Mouse (Mus musculus) G1E (cell line): ENCODE results near the gene Nop58.

Experiments
- CTCF ChIP-seq: IDR thresholded peaks from 2 replicates; pipeline ENCODE4 v1.5.1; 2012; ENCODE audit warnings: low read depth, low read length, inconsistent platforms, mixed read lengths
- GATA1 ChIP-seq: IDR thresholded peaks from 2 replicates; pipeline ENCODE4 v1.6.1; 2012; ENCODE audit warnings: borderline replicate concordance, low read length, inconsistent platforms, mixed read lengths
- GATA2 ChIP-seq: IDR thresholded peaks from 2 replicates; pipeline ENCODE4 v1.6.1; 2012; ENCODE audit warnings: low read depth, low read length, inconsistent platforms, borderline replicate concordance
- POLR2AphosphoS5 ChIP-seq: IDR thresholded peaks from 2 replicates; pipeline ENCODE4 v1.6.1; 2012; ENCODE audit warnings: low read depth, low read length, inconsistent platforms; ENCODE audit not compliant: insufficient replicate concordance
- TAL1 ChIP-seq: conservative IDR thresholded peaks from 2 replicates; pipeline ENCODE4 v1.6.1; 2012; ENCODE audit warnings: low read depth, low read length, inconsistent platforms, mixed read lengths

- TF ChIP-seq CTCF: no peak
- no peak for TF ChIP-seq TAL1
- no peak for TF ChIP-seq POLR2AphosphoS5
- TF ChIP-seq GATA1: no peak
- TF ChIP-seq GATA2: no peak
These were observed 79.7 kb downstream of the Nop58 start for GRCm38 (mm10) chr1:59764407-59764971.
